Mouse (Mus musculus) lung, postnatal 0 days (tissue): ENCODE measurements at regions not wholly inside any gene's neighbourhood (a gene's known extent, or its start where the extent isn't known, plus 50 kb on each side); places are given as distances from the start of the nearest gene placed in this dataset.

Source experiments
- CTCF ChIP-seq: IDR thresholded peaks from 2 replicates; pipeline ENCODE4 v1.5.1; 2016; ENCODE audit warnings: antibody characterized with exemption, mild to moderate bottlenecking
- EP300 ChIP-seq: IDR thresholded peaks from 2 replicates; pipeline ENCODE4 v1.6.1; 2016; ENCODE audit warnings: antibody characterized with exemption, mild to moderate bottlenecking, control low read depth

DNA sequence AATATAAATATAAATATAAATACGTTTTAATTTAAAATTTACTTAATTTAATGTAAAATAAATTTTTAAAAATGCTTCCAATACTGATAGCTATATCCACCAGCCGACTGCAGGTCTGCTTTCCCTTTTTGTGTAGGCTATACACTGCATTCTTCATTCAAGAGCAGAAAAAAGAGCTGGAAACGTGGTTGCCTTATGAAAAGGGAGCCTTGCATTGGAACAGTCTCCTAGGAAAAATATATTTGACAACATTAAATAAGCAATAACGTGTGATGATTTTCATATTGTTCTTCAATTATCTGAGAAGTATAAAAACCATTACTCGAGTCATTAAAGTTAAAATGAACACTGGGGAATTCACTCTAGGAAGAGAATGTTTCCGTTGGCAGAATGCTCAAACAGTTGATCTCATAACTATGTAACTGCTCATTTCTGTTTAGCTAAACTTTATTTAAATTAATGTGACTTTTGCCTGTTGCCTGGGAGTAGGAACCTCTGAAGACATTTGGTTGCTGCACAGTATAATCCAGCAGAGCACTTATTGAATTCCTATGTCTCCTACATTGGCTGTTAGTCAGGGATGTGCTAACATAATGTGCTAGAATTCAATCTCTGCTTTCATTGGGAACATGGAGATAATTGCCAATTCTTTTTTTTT lies 172.0 kb downstream of the Lurap1l start:
- TF ChIP-seq CTCF: no peak
- TF ChIP-seq EP300: no peak
